ENCODE assay signal across 8 mouse cellular contexts in genomic region chr5:125139669-125140068, GRCm38 (mm10). TPM values are rescaled to one million over a fixed set of nuclear protein-coding genes. Genes with fewer than 3 reads are reported as not detected.
A peak's percentile ranks its signal among the peaks of the same experiment; 100 is the strongest.
DNase-seq lines count a peak whose midpoint lies in the region; ATAC-seq and TF ChIP-seq lines count a peak whose summit lies in the region.

No protein-coding gene starts in this region.

- H3K27me3 ChIP-seq in liver, adult 2 months (ENCODE audit: control insufficient read depth, insufficient read depth, low read length): no peaks in the 10 kb centered on the region
- no peaks in the 10 kb centered on the region for H3K27me3 ChIP-seq in forebrain, embryonic 11.5 days (ENCODE audit: control insufficient read depth, insufficient read depth, low read length)
- H3K27me3 ChIP-seq in limb, embryonic 10.5 days (ENCODE audit: low read depth, poor library complexity, severe bottlenecking): no peaks in the 10 kb centered on the region
- no peaks in the 10 kb centered on the region for H3K27me3 ChIP-seq in neural tube, embryonic 15.5 days (replicated peaks)

- no peak overlapping the region for H3K9ac ChIP-seq in liver, adult 2 months (ENCODE audit: low read depth, low read length)
- peak overlapping the region; percentile 66; the same call in 1 of the 2 replicates for H3K9ac ChIP-seq in forebrain, embryonic 11.5 days (ENCODE audit: low read length)
- no peak overlapping the region for H3K9ac ChIP-seq in neural tube, embryonic 15.5 days (replicated peaks)

- peaks cover 61% of the 10 kb centered on the region for H3K79me2 ChIP-seq in liver, adult 2 months (ENCODE audit: control insufficient read depth, insufficient read depth, low read length)

- H3K4me2 ChIP-seq in forebrain, embryonic 11.5 days (ENCODE audit: low read depth, low read length, severe bottlenecking): peak overlapping the region; percentile 60; the same call in 1 of the 2 replicates
- H3K4me2 ChIP-seq in neural tube, embryonic 15.5 days: peak overlapping the region; percentile 49; the same call in 1 of the 2 replicates

- 65% methylated on average over 5 of the region's 5 CpGs for WGBS in liver, adult 2 months
- 84% methylated on average over 5 of the region's 5 CpGs for WGBS in forebrain, embryonic 11.5 days
- WGBS in limb, embryonic 10.5 days: 94% methylated on average over 5 of the region's 5 CpGs
- WGBS in neural tube, embryonic 15.5 days: 71% methylated on average over 5 of the region's 5 CpGs

- TF ChIP-seq POLR2A in liver, adult 2 months (IDR thresholded peaks at IDR 0.05; ENCODE audit: extremely low read depth, insufficient read depth, low read length): no peak

- no peak for DNase-seq in liver, adult 2 months (ENCODE audit: extremely low read depth, low read depth, low spot score)
- no peak for DNase-seq in liver
- no peak for DNase-seq in forebrain, embryonic 11.5 days (ENCODE audit: low spot score)
- no peak for DNase-seq in limb, embryonic 10.5 days (ENCODE audit: low spot score)
- no peak for DNase-seq in adrenal gland, postnatal 36 days
- no peak for DNase-seq in urinary bladder, postnatal 14 days (ENCODE audit: low spot score)
- DNase-seq in c-Kit-positive CD71-positive TER-119-positive erythroid progenitor cells, embryonic 14.5 days (ENCODE audit: low spot score): no peak

- H3K9me3 ChIP-seq in forebrain, embryonic 11.5 days (ENCODE audit: control insufficient read depth, low read length): no peaks in the 10 kb centered on the region
- H3K9me3 ChIP-seq in limb, embryonic 10.5 days (replicated peaks): no peaks in the 10 kb centered on the region
- H3K9me3 ChIP-seq in neural tube, embryonic 15.5 days (replicated peaks): no peaks in the 10 kb centered on the region

- no peak for TF ChIP-seq CTCF in liver, adult 2 months (IDR thresholded peaks at IDR 0.05; ENCODE audit: low read depth, low read length)

- peak overlapping the region; percentile 98 for H3K27ac ChIP-seq in liver, adult 2 months (replicated peaks; ENCODE audit: insufficient read depth, low read depth, low read length)
- peak overlapping the region; percentile 99 for H3K27ac ChIP-seq in forebrain, embryonic 11.5 days (ENCODE audit: low read depth, low read length)
- H3K27ac ChIP-seq in limb, embryonic 10.5 days: peak overlapping the region; percentile 97
- peak overlapping the region; percentile 90 for H3K27ac ChIP-seq in neural tube, embryonic 15.5 days (replicated peaks)

- H3K4me1 ChIP-seq in liver, adult 2 months (ENCODE audit: control insufficient read depth, insufficient read depth, low read length): peaks cover 41% of the 10 kb centered on the region
- H3K4me1 ChIP-seq in forebrain, embryonic 11.5 days (replicated peaks; ENCODE audit: control insufficient read depth, insufficient read depth, low read length): peaks cover 49% of the 10 kb centered on the region
- peaks cover 84% of the 10 kb centered on the region for H3K4me1 ChIP-seq in limb, embryonic 10.5 days
- H3K4me1 ChIP-seq in neural tube, embryonic 15.5 days: peaks cover 90% of the 10 kb centered on the region

- no peak for ATAC-seq in forebrain, embryonic 11.5 days (replicated peaks; ENCODE audit: low FRiP score)
- ATAC-seq in neural tube, embryonic 15.5 days (ENCODE audit: low FRiP score): no peak

- H3K4me3 ChIP-seq in liver, adult 2 months (ENCODE audit: insufficient read depth, low read depth, low read length): no peak overlapping the region; the same call in 1 of the 2 replicates
- no peak overlapping the region for H3K4me3 ChIP-seq in forebrain, embryonic 11.5 days (ENCODE audit: low read depth, low read length)
- H3K4me3 ChIP-seq in limb, embryonic 10.5 days: peak overlapping the region; percentile 47; the same call in 1 of the 2 replicates
- H3K4me3 ChIP-seq in neural tube, embryonic 15.5 days (replicated peaks): no peak overlapping the region

- no peaks in the 10 kb centered on the region for H3K36me3 ChIP-seq in liver, adult 2 months (ENCODE audit: control insufficient read depth, insufficient read depth, low read length)
- no peaks in the 10 kb centered on the region for H3K36me3 ChIP-seq in forebrain, embryonic 11.5 days (ENCODE audit: control insufficient read depth, insufficient read depth, low read length)
- H3K36me3 ChIP-seq in limb, embryonic 10.5 days: no peaks in the 10 kb centered on the region
- no peaks in the 10 kb centered on the region for H3K36me3 ChIP-seq in neural tube, embryonic 15.5 days

RNA-seq across cellular contexts. Expression of gene Ncor2, which starts 39.4 kb away (rescaled TPM):
- total RNA-seq in liver, adult 2 months (2014; rRNA removed): 7.1 and 9.4 TPM in 2 replicates
- polyA plus RNA-seq in liver, adult 2 months (2012; rRNA removed): 15.0 and 17.0 TPM in 2 replicates
- 27.3 and 29.5 TPM in 2 replicates for polyA plus RNA-seq in forebrain, embryonic 11.5 days (2014; fragmentation: Nextera tagmentation; extraction: Ambion mirVana)
- 22.4 and 26.8 TPM in 2 replicates for polyA plus RNA-seq in limb, embryonic 10.5 days (2016; fragmentation: Nextera tagmentation; extraction: Ambion mirVana)
- polyA plus RNA-seq in neural tube, embryonic 15.5 days (2015; fragmentation: Nextera tagmentation; extraction: Ambion mirVana): 24.2 and 28.5 TPM in 2 replicates
- 100 to 1,000 TPM; 217 to 310 TPM for total RNA-seq in adrenal gland, postnatal 36 days (2021)
